Mouse (Mus musculus): ENCODE data around the gene Prr7. TPM values are rescaled to one million over a fixed set of nuclear protein-coding genes. Genes with fewer than 3 reads are reported as not detected.
"Not testable (repeated sequence)": the region's sequence is repeated elsewhere in the genome, so short reads cannot be mapped to it uniquely, and the experiment has no call there.

The Prr7 gene
- 1 to 10 TPM in 1 of 2 experiments, under 1 TPM in 1; 0.56 to 1.2 TPM for total RNA-seq (2021)

GRCm38 (mm10) chr13:55464027-55464884 is at the start of gene Prr7:
Prr7 (plus strand) TSS chr13:55464267.
- intact Hi-C loops (cut with DNase I): no loop called here
- DNase-seq (ENCODE audit: low spot score): no peak

DNA sequence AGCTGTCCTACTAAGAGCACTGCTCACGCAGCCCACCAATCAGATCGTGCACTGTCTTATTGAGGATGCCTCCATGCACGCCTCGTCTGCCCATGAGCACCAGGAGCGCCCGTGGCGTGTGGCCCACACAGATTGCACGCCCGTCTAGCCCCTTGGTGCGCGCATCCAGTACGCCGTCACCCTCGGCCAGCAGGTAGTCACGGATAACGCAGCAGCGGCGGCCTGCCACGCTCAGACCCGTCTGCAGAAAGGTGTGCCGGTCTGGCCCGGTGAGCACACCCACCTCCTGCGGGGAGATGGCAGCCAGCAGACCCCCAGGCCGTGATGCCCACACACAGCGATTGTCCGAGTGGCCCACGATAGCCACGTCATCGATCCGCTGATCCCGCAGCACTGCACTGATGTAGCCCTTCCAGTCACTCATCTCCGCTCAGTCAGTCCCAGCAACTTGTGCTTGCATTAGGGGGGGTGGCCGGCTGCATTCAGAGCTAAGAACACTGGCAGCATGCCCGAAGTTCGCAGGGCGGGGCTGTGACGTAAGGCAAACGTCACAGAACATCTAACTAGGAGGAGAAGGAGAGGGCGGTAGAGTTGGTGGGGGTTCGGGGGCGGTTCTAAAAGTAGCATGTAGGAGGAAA is 49.2 kb upstream of the Prr7 start, which contains the start of gene Pfn3:
Pfn3 (minus strand) TSS at position 490 of the 638 bp plus-strand sequence.
- DNase-seq (ENCODE audit: low spot score): no peak
- intact Hi-C loops (cut with DNase I): no loop called here

- DNase-seq (ENCODE audit: low spot score): peak; percentile 74
- intact Hi-C loops (cut with DNase I): loop anchor here (1.0 kb wide), 2 partner anchors 53 to 99 kb away; no protein-coding TSS in a partner anchor
These were observed 46.1 kb upstream of the Prr7 start for GRCm38 (mm10) chr13:55418004-55418403.

GRCm38 (mm10) chr13:55419142-55419541 is 44.9 kb upstream of the Prr7 start:
- intact Hi-C loops (cut with DNase I): no loop called here

GRCm38 (mm10) chr13:55420018-55420932 is 43.8 kb upstream of the Prr7 start:
- no peak for DNase-seq (ENCODE audit: low spot score)
- intact Hi-C loops (cut with DNase I): no loop called here

More at GRCm38 (mm10) chr13:55419142-55419541, 44.9 kb upstream of the Prr7 start:
- no peak for DNase-seq (ENCODE audit: low spot score)

- peak; percentile 64 for DNase-seq (ENCODE audit: low spot score)
- intact Hi-C loops (cut with DNase I): loop anchor here (1.0 kb wide), 2 partner anchors 48 to 98 kb away; no protein-coding TSS in a partner anchor
These were observed 42.9 kb upstream of the Prr7 start for GRCm38 (mm10) chr13:55420933-55421800.

- intact Hi-C loops (cut with DNase I): no loop called here
- no peak for DNase-seq (ENCODE audit: low spot score)
These were observed 37.5 kb upstream of the Prr7 start, which contains the start of gene F12 for GRCm38 (mm10) chr13:55426613-55427012. F12 (minus strand) TSS chr13:55426793.

- intact Hi-C loops (cut with DNase I): no loop called here
- DNase-seq (ENCODE audit: low spot score): peak; percentile 70
These were observed 34.7 kb upstream of the Prr7 start for GRCm38 (mm10) chr13:55429226-55429888.

- intact Hi-C loops (cut with DNase I): no loop called here
- no peak for DNase-seq (ENCODE audit: low spot score)
These were observed 33.5 kb upstream of the Prr7 start for GRCm38 (mm10) chr13:55430566-55430965.

DNA sequence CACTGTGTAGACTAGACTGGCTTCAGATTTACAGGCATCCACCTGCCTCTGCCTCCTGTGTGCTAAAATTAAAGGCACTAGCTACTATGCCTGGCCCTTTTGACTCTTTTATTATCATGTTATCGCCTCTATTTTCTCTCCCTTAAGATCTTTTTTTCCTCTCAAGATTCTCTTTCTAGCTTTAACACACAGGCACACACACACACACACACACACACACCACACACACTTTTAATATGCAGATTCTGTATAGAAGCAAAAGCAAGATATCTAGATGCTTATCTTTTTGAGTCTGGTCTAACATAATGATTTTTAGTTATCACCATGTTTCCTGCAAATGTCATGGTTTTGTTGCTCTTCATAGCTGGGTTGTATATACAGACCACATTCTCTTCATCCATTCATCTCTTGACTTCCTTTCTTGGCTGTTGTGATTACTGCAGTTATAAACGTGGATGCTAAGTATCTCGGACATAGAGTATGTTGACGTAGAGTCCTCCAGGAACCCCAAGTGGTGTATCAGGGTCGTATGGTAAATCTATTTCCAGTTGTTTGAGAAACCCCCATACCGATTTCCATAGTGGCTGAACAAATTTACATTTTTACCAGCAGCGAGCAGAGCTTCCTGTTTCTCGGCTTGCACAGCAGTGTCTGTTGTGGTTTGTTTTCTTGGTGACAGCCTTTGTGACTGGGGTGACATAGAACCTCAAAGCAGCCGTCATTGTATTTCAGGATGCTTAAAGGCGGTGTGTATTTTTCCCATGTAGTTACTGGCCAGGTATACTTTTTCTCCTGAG is 32.0 kb upstream of the Prr7 start:
- intact Hi-C loops (cut with DNase I): no loop called here
- no peak for DNase-seq (ENCODE audit: low spot score)

- DNase-seq (ENCODE audit: low spot score); intact Hi-C loops (cut with DNase I): not testable (repeated sequence)
These were observed 26.9 kb upstream of the Prr7 start for GRCm38 (mm10) chr13:55437111-55437629.

GRCm38 (mm10) chr13:55443799-55444285 is 20.2 kb upstream of the Prr7 start:
- no peak for DNase-seq (ENCODE audit: low spot score)
- intact Hi-C loops (cut with DNase I): no loop called here

- intact Hi-C loops (cut with DNase I): no loop called here
- DNase-seq (ENCODE audit: low spot score): no peak
These were observed 19.7 kb upstream of the Prr7 start for GRCm38 (mm10) chr13:55444286-55444936.

GRCm38 (mm10) chr13:55444937-55445315 is 19.1 kb upstream of the Prr7 start, which contains the start of gene Grk6:
Grk6 (plus strand) TSS chr13:55445072.
- DNase-seq (ENCODE audit: low spot score): peak; percentile 100
- intact Hi-C loops (cut with DNase I): no loop called here

GRCm38 (mm10) chr13:55445361-55446091 is 18.5 kb upstream of the Prr7 start:
- intact Hi-C loops (cut with DNase I): loop anchor here (2.0 kb wide), 1 partner anchor 25 kb away; no protein-coding TSS in a partner anchor

More at GRCm38 (mm10) chr13:55445361-55446091, 18.5 kb upstream of the Prr7 start:
- no peak for DNase-seq (ENCODE audit: low spot score)
